Mouse (Mus musculus) forebrain, embryonic 11.5 days (tissue): ENCODE data around the gene Osbpl2. TPM values are rescaled to one million over a fixed set of nuclear protein-coding genes. Genes with fewer than 3 reads are reported as not detected.
"Not testable (repeated sequence)": the region's sequence is repeated elsewhere in the genome, so short reads cannot be mapped to it uniquely, and the experiment has no call there.

Experiments used
- ATAC-seq: fragments of 200-750 bp; cut with Nextera tagmentation; replicated peaks from 2 replicates; pipeline ENCODE4 v1.8.0; 2017; ENCODE audit warnings: moderate TSS enrichment; ENCODE audit not compliant: low FRiP score
- DNase-seq: peaks from one replicate; pipeline ENCODE4 v3.0.0-alpha.2; 2017; ENCODE audit warnings: low spot score
- H3K27ac ChIP-seq: fragments of 300-500 bp; sonication (generic); 2 replicates; pipeline ENCODE4 v1.5.1; 2014; ENCODE audit warnings: low read depth, low read length
- H3K27me3 ChIP-seq: fragments of 300-500 bp; sonication (generic); 2 replicates; pipeline ENCODE4 v1.6.1; 2014; ENCODE audit warnings: mild to moderate bottlenecking, low read length, mixed read lengths; ENCODE audit not compliant: control insufficient read depth, insufficient read depth
- H3K36me3 ChIP-seq: fragments of 300-500 bp; sonication (generic); 2 replicates; pipeline ENCODE4 v1.6.1; 2014; ENCODE audit warnings: mild to moderate bottlenecking, low read length, moderate library complexity, mixed read lengths; ENCODE audit not compliant: control insufficient read depth, insufficient read depth
- H3K4me1 ChIP-seq: fragments of 300-500 bp; sonication (generic); replicated peaks from 2 replicates; pipeline ENCODE4 v1.6.1; 2014; ENCODE audit warnings: low read length, mixed read lengths; ENCODE audit not compliant: control insufficient read depth, insufficient read depth
- H3K4me2 ChIP-seq: fragments of 300-500 bp; sonication (generic); 2 replicates; pipeline ENCODE4 v1.6.1; 2014; ENCODE audit warnings: low read depth, mild to moderate bottlenecking, low read length, moderate library complexity, mixed read lengths; ENCODE audit not compliant: severe bottlenecking
- H3K4me3 ChIP-seq: fragments of 300-500 bp; sonication (generic); 2 replicates; pipeline ENCODE4 v1.5.1; 2014; ENCODE audit warnings: low read depth, low read length
- H3K9ac ChIP-seq: fragments of 300-500 bp; sonication (generic); 2 replicates; pipeline ENCODE4 v1.6.1; 2014; ENCODE audit warnings: low read length
- H3K9me3 ChIP-seq: fragments of 300-500 bp; sonication (generic); 2 replicates; pipeline ENCODE4 v1.6.1; 2016; ENCODE audit warnings: low read length, mixed read lengths; ENCODE audit not compliant: control insufficient read depth
- WGBS: fragments of 180-500 bp; shearing (Covaris S2); extraction: QIAGEN DNeasy Blood & Tissue Kit; methylation state at CpG from one replicate; pipeline ENCODE4 v1.1.7; 2014; 5-methylcytosine and 5-hydroxymethylcytosine counted together
- polyA plus RNA-seq: library from polyadenylated mRNA; unstranded; fragments of >200 nt; fragmentation: Nextera tagmentation; extraction: Ambion mirVana; gene quantifications from 2 replicates; pipeline ENCODE4 v1.2.1, GENCODE M21; 2014

Osbpl2 gene
- polyA plus RNA-seq, 1 experiment from 2014 or later, result 43.8 TPM

GRCm38 (mm10) chr2:180173163-180173562, 54.1 kb downstream of the Osbpl2 start:
- Histone ChIP-seq H3K9me3 (no peaks in the 10 kb centered on the region), H3K27me3 (no peaks in the 10 kb centered on the region), H3K27ac (no peak overlapping the region), H3K4me3 (peak overlapping the region; percentile 99; the same call in 1 of the 2 replicates), H3K36me3 (peaks cover 6% of the 10 kb centered on the region; the same call in 1 of the 2 replicates), H3K9ac (no peak overlapping the region), H3K4me1 (peaks cover 13% of the 10 kb centered on the region), H3K4me2 (no peak overlapping the region)
- WGBS, result 85% methylated on average over 4 of the region's 4 CpGs
- ATAC-seq, result no peak
- DNase-seq, result no peak

- DNase-seq, H3K36me3 ChIP-seq, H3K9me3 ChIP-seq, H3K27me3 ChIP-seq, ATAC-seq, H3K9ac ChIP-seq, H3K27ac ChIP-seq, H3K4me2 ChIP-seq, H3K4me3 ChIP-seq: not testable (repeated sequence)
- H3K4me1 ChIP-seq, result peaks cover 13% of the 10 kb centered on the region
- 94% methylated on average over 8 of the region's 8 CpGs for WGBS
These were observed 54.6 kb downstream of the Osbpl2 start for GRCm38 (mm10) chr2:180173711-180174110.

- no peak overlapping the region for H3K4me2 ChIP-seq
- DNase-seq (no peak), ATAC-seq (no peak)
- no peak overlapping the region for H3K27ac ChIP-seq
- H3K36me3 ChIP-seq, result peaks cover 6% of the 10 kb centered on the region; the same call in 1 of the 2 replicates
- peaks cover 13% of the 10 kb centered on the region for H3K4me1 ChIP-seq
- no peaks in the 10 kb centered on the region for H3K27me3 ChIP-seq
- H3K9me3 ChIP-seq, result no peaks in the 10 kb centered on the region
- 88% methylated on average over 5 of the region's 5 CpGs for WGBS
- H3K4me3 ChIP-seq, result no peak overlapping the region
- no peak overlapping the region for H3K9ac ChIP-seq
These were observed 55.0 kb downstream of the Osbpl2 start for GRCm38 (mm10) chr2:180174121-180174520.

GRCm38 (mm10) chr2:180175725-180176124, 56.6 kb downstream of the Osbpl2 start:
- no peak overlapping the region for H3K27ac ChIP-seq
- H3K9ac ChIP-seq, result no peak overlapping the region
- H3K9me3 ChIP-seq, result no peaks in the 10 kb centered on the region
- WGBS, result 94% methylated on average over 7 of the region's 7 CpGs
- no peak overlapping the region for H3K4me3 ChIP-seq
- DNase-seq, result no peak
- H3K4me1 ChIP-seq, result peaks cover 13% of the 10 kb centered on the region
- no peak for ATAC-seq
- no peak overlapping the region for H3K4me2 ChIP-seq
- no peaks in the 10 kb centered on the region for H3K27me3 ChIP-seq
- peaks cover 6% of the 10 kb centered on the region; the same call in 1 of the 2 replicates for H3K36me3 ChIP-seq

GRCm38 (mm10) chr2:180181542-180181941, 62.4 kb downstream of the Osbpl2 start:
- WGBS, result 90% methylated on average over 9 of the region's 9 CpGs
- no peak overlapping the region for H3K4me2 ChIP-seq

GRCm38 (mm10) chr2:180184011-180184751, 65.1 kb downstream of the Osbpl2 start:
- ATAC-seq (no peak), DNase-seq (no peak)
- Histone ChIP-seq H3K27ac (no peak overlapping the region), H3K4me1 (no peaks in the 10 kb centered on the region), H3K4me2 (no peak overlapping the region), H3K9ac (no peak overlapping the region), H3K9me3 (no peaks in the 10 kb centered on the region), H3K4me3 (no peak overlapping the region), H3K36me3 (no peaks in the 10 kb centered on the region), H3K27me3 (no peaks in the 10 kb centered on the region)
- WGBS, result 93% methylated on average over 24 of the region's 24 CpGs

More at GRCm38 (mm10) chr2:180181542-180181941, 62.4 kb downstream of the Osbpl2 start:
- Histone ChIP-seq H3K9ac (no peak overlapping the region), H3K9me3 (no peaks in the 10 kb centered on the region), H3K4me3 (no peak overlapping the region), H3K36me3 (peaks cover 5% of the 10 kb centered on the region; the same call in 1 of the 2 replicates), H3K27me3 (no peaks in the 10 kb centered on the region), H3K4me1 (no peaks in the 10 kb centered on the region), H3K27ac (no peak overlapping the region)
- DNase-seq, result no peak
- ATAC-seq, result no peak

- no peak overlapping the region for H3K4me2 ChIP-seq
- no peak for ATAC-seq
- H3K4me3 ChIP-seq, result no peak overlapping the region
- H3K27me3 ChIP-seq, result no peaks in the 10 kb centered on the region
- no peak for DNase-seq
- no peaks in the 10 kb centered on the region for H3K4me1 ChIP-seq
- no peaks in the 10 kb centered on the region for H3K9me3 ChIP-seq
- H3K36me3 ChIP-seq, result no peaks in the 10 kb centered on the region
- H3K9ac ChIP-seq, result no peak overlapping the region
- H3K27ac ChIP-seq, result no peak overlapping the region
- WGBS, result 88% methylated on average over 6 of the region's 6 CpGs
These were observed 65.6 kb downstream of the Osbpl2 start for GRCm38 (mm10) chr2:180184752-180185109.

GRCm38 (mm10) chr2:180185686-180186085, 66.6 kb downstream of the Osbpl2 start:
- H3K9me3 ChIP-seq, result no peaks in the 10 kb centered on the region
- H3K27me3 ChIP-seq, result no peaks in the 10 kb centered on the region
- H3K36me3 ChIP-seq, result no peaks in the 10 kb centered on the region
- ATAC-seq (no peak), DNase-seq (no peak)
- WGBS, result 91% methylated on average over 14 of the region's 14 CpGs
- H3K4me1 ChIP-seq, result no peaks in the 10 kb centered on the region
- no peak overlapping the region for H3K9ac ChIP-seq
- H3K27ac ChIP-seq, result no peak overlapping the region
- H3K4me2 ChIP-seq, result no peak overlapping the region
- H3K4me3 ChIP-seq, result no peak overlapping the region

GRCm38 (mm10) chr2:180187362-180187761, 68.3 kb downstream of the Osbpl2 start:
- 92% methylated on average over 11 of the region's 11 CpGs for WGBS

More at GRCm38 (mm10) chr2:180187362-180187761, 68.3 kb downstream of the Osbpl2 start:
- Histone ChIP-seq H3K9ac (no peak overlapping the region), H3K9me3 (no peaks in the 10 kb centered on the region), H3K27ac (no peak overlapping the region), H3K4me3 (no peak overlapping the region), H3K4me2 (no peak overlapping the region), H3K4me1 (no peaks in the 10 kb centered on the region), H3K36me3 (no peaks in the 10 kb centered on the region), H3K27me3 (no peaks in the 10 kb centered on the region)
- ATAC-seq, result no peak
- no peak for DNase-seq
